17 mouse cellular contexts compared by ENCODE assay signal in genomic region chr9:66855865-66856264, GRCm38 (mm10). TPM values are rescaled to one million over a fixed set of nuclear protein-coding genes. Genes with fewer than 3 reads are reported as not detected.
DNase-seq lines count a peak whose midpoint lies in the region; ATAC-seq lines count a peak whose summit lies in the region.
"Had no signal": no experiment of that assay in that cellular context is flagged by ENCODE, and none has a peak within 500 bp of the region (broad histone marks: within the 10 kb centered on the region; RNA-seq: fewer than 3 reads in every experiment).

No protein-coding gene starts in this region.

- H3K4me3 ChIP-seq in hindbrain, embryonic 10.5 days = no peak overlapping the region
- H3K4me3 ChIP-seq in hindbrain, embryonic 12.5 days = no peak overlapping the region
- no peak overlapping the region for H3K4me3 ChIP-seq in intestine, embryonic 14.5 days (ENCODE audit: low read depth, low read length)
- no peak overlapping the region for H3K4me3 ChIP-seq in neural tube, embryonic 11.5 days (ENCODE audit: low read depth, low read length)
- H3K4me3 ChIP-seq in liver, embryonic 12.5 days = no peak overlapping the region
- H3K4me3 ChIP-seq: forebrain, embryonic 15.5 days; heart, embryonic 10.5 days; limb, embryonic 13.5 days had no signal

- no peaks in the 10 kb centered on the region for H3K9me3 ChIP-seq in hindbrain, embryonic 10.5 days
- H3K9me3 ChIP-seq in hindbrain, embryonic 12.5 days (replicated peaks) = no peaks in the 10 kb centered on the region
- H3K9me3 ChIP-seq in intestine, embryonic 14.5 days (ENCODE audit: control insufficient read depth, low read length) = no peaks in the 10 kb centered on the region
- H3K9me3 ChIP-seq in neural tube, embryonic 11.5 days (ENCODE audit: control insufficient read depth, low read length) = no peaks in the 10 kb centered on the region
- no peaks in the 10 kb centered on the region for H3K9me3 ChIP-seq in liver, embryonic 12.5 days (replicated peaks)
- H3K9me3 ChIP-seq: forebrain, embryonic 15.5 days; heart, embryonic 10.5 days; limb, embryonic 13.5 days had no signal

- H3K36me3 ChIP-seq in hindbrain, embryonic 10.5 days = peaks cover 53% of the 10 kb centered on the region
- H3K36me3 ChIP-seq in hindbrain, embryonic 12.5 days = peaks cover 14% of the 10 kb centered on the region; the same call in 1 of the 2 replicates
- H3K36me3 ChIP-seq in intestine, embryonic 14.5 days (ENCODE audit: control insufficient read depth, insufficient read depth, low read length) = peaks cover 28% of the 10 kb centered on the region
- no peaks in the 10 kb centered on the region; the same call in 1 of the 2 replicates for H3K36me3 ChIP-seq in neural tube, embryonic 11.5 days (ENCODE audit: control insufficient read depth, insufficient read depth, low read length)
- H3K36me3 ChIP-seq in liver, embryonic 12.5 days = peaks cover 81% of the 10 kb centered on the region

- H3K4me1 ChIP-seq in hindbrain, embryonic 10.5 days (replicated peaks) = 0 out of 2 replicates have a peak, but pooled peaks cover 7% of the 10 kb centered on the region
- H3K4me1 ChIP-seq in hindbrain, embryonic 12.5 days = peaks cover 4% of the 10 kb centered on the region
- H3K4me1 ChIP-seq in intestine, embryonic 14.5 days (replicated peaks; ENCODE audit: control insufficient read depth, insufficient read depth, low read length) = peaks cover 8% of the 10 kb centered on the region; the same call in 1 of the 2 replicates
- H3K4me1 ChIP-seq in neural tube, embryonic 11.5 days (ENCODE audit: control insufficient read depth, insufficient read depth, low read length) = no peaks in the 10 kb centered on the region
- peaks cover 10% of the 10 kb centered on the region; the same call in 1 of the 2 replicates for H3K4me1 ChIP-seq in liver, embryonic 12.5 days

- WGBS in hindbrain, embryonic 10.5 days = 77% methylated on average over 7 of the region's 7 CpGs
- 67% methylated on average over 7 of the region's 7 CpGs for WGBS in hindbrain, embryonic 12.5 days
- WGBS in intestine, embryonic 14.5 days = 33% methylated on average over 7 of the region's 7 CpGs
- WGBS in neural tube, embryonic 11.5 days = 39% methylated on average over 7 of the region's 7 CpGs
- 64% methylated on average over 7 of the region's 7 CpGs for WGBS in liver, embryonic 12.5 days (ENCODE audit: insufficient replicate concordance)

- H3K27ac ChIP-seq in hindbrain, embryonic 10.5 days = no peak overlapping the region
- H3K27ac ChIP-seq in hindbrain, embryonic 12.5 days = no peak overlapping the region
- peak overlapping the region; percentile 43; the same call in 1 of the 2 replicates for H3K27ac ChIP-seq in intestine, embryonic 14.5 days (ENCODE audit: low read depth)
- H3K27ac ChIP-seq in neural tube, embryonic 11.5 days (ENCODE audit: low read depth, low read length) = no peak overlapping the region
- no peak overlapping the region for H3K27ac ChIP-seq in liver, embryonic 12.5 days
- H3K27ac ChIP-seq: forebrain, embryonic 15.5 days; heart, embryonic 10.5 days; limb, embryonic 13.5 days had no signal

- H3K27me3 ChIP-seq in hindbrain, embryonic 10.5 days (ENCODE audit: insufficient read depth, poor library complexity, severe bottlenecking) = no peaks in the 10 kb centered on the region
- H3K27me3 ChIP-seq in hindbrain, embryonic 12.5 days = no peaks in the 10 kb centered on the region
- no peaks in the 10 kb centered on the region for H3K27me3 ChIP-seq in intestine, embryonic 14.5 days (replicated peaks; ENCODE audit: control insufficient read depth, insufficient read depth, low read length)
- no peaks in the 10 kb centered on the region for H3K27me3 ChIP-seq in neural tube, embryonic 11.5 days (ENCODE audit: control insufficient read depth, insufficient read depth, low read length)
- no peaks in the 10 kb centered on the region for H3K27me3 ChIP-seq in liver, embryonic 12.5 days (replicated peaks)
- H3K27me3 ChIP-seq: forebrain, embryonic 15.5 days; limb, embryonic 13.5 days had no signal

- no peak overlapping the region for H3K9ac ChIP-seq in hindbrain, embryonic 12.5 days
- H3K9ac ChIP-seq in intestine, embryonic 14.5 days (ENCODE audit: low read length) = no peak overlapping the region
- no peak overlapping the region for H3K9ac ChIP-seq in neural tube, embryonic 11.5 days (ENCODE audit: low read length)
- H3K9ac ChIP-seq in liver, embryonic 12.5 days = no peak overlapping the region
- H3K9ac ChIP-seq: forebrain, embryonic 15.5 days; limb, embryonic 13.5 days had no signal

- peak; percentile 23 for DNase-seq in hindbrain, embryonic 10.5 days (ENCODE audit: low spot score)
- DNase-seq in embryo, embryonic 10 days (ENCODE audit: low spot score) = peak; percentile 58
- peak; percentile 61 for DNase-seq in intestine, embryonic 14.5 days (ENCODE audit: low spot score)
- peak; percentile 19 for DNase-seq in neural tube, embryonic 11.5 days (ENCODE audit: low spot score)
- DNase-seq in cerebellum, postnatal 36 days = no peak
- DNase-seq: cerebellum, postnatal 25 days; gastrocnemius, postnatal 10 days; heart, postnatal 14 days; kidney, postnatal 36 days; lung, adult 2 months had no signal

- H3K4me2 ChIP-seq in hindbrain, embryonic 12.5 days (replicated peaks) = no peak overlapping the region
- no peak overlapping the region for H3K4me2 ChIP-seq in intestine, embryonic 14.5 days (ENCODE audit: low read length)
- no peak overlapping the region for H3K4me2 ChIP-seq in neural tube, embryonic 11.5 days (ENCODE audit: low read depth)
- no peak overlapping the region for H3K4me2 ChIP-seq in liver, embryonic 12.5 days
- H3K4me2 ChIP-seq: forebrain, embryonic 15.5 days; limb, embryonic 13.5 days had no signal

- ATAC-seq in hindbrain, embryonic 12.5 days (ENCODE audit: low FRiP score) = no peak
- ATAC-seq in intestine, embryonic 14.5 days (replicated peaks; ENCODE audit: low FRiP score, low TSS enrichment, low read depth) = 0 out of 2 replicates have a peak, but pooled peaks have one; percentile 61
- no peak for ATAC-seq in neural tube, embryonic 11.5 days (ENCODE audit: insufficient read depth, low FRiP score, low TSS enrichment)
- ATAC-seq in inflammation-experienced regulatory T-cells, adult 6 months = no peak
- no peak for ATAC-seq in liver, embryonic 12.5 days
- ATAC-seq: forebrain, embryonic 15.5 days had no signal

RNA-seq across cellular contexts. Expression of gene Aph1c, which starts 21.3 kb away (rescaled TPM):
- 1.3 and 1.4 TPM in 2 replicates for polyA plus RNA-seq in hindbrain, embryonic 10.5 days (2016; fragmentation: Nextera tagmentation; extraction: Ambion mirVana)
- 1.7 and 4.9 TPM in 2 replicates for polyA plus RNA-seq in hindbrain, embryonic 12.5 days (2016; fragmentation: Nextera tagmentation; extraction: Ambion mirVana)
- polyA plus RNA-seq in intestine, embryonic 14.5 days (2014; fragmentation: Nextera tagmentation; extraction: Ambion mirVana) = 3.0 and 5.2 TPM in 2 replicates
- polyA plus RNA-seq in neural tube, embryonic 11.5 days (2014; fragmentation: Nextera tagmentation; extraction: Ambion mirVana) = 1.0 and 2.2 TPM in 2 replicates
- polyA plus RNA-seq in inflammation-experienced regulatory T-cells, adult 6 months (2017; shearing (Covaris generic)) = under 1 TPM; 0.74 to 0.96 (median 0.93) TPM
- 0.87 and 1.3 TPM in 2 replicates for polyA plus RNA-seq in liver, embryonic 12.5 days (2016; fragmentation: Nextera tagmentation; extraction: Ambion mirVana)

RNA-seq across cellular contexts. Expression of gene Gm10647, which starts 59.0 kb away (rescaled TPM):
- polyA plus RNA-seq in hindbrain, embryonic 10.5 days (2016; fragmentation: Nextera tagmentation; extraction: Ambion mirVana) = 0.13 and 0.70 TPM in 2 replicates
- polyA plus RNA-seq in hindbrain, embryonic 12.5 days (2016; fragmentation: Nextera tagmentation; extraction: Ambion mirVana) = 0.29 and 0.49 TPM in 2 replicates
- polyA plus RNA-seq in intestine, embryonic 14.5 days (2014; fragmentation: Nextera tagmentation; extraction: Ambion mirVana) = 0.55 and 1.0 TPM in 2 replicates
- 0.19 and 0.34 TPM in 2 replicates for polyA plus RNA-seq in neural tube, embryonic 11.5 days (2014; fragmentation: Nextera tagmentation; extraction: Ambion mirVana)
- not detected for polyA plus RNA-seq in inflammation-experienced regulatory T-cells, adult 6 months (2017; shearing (Covaris generic))
- 0.07 and 0.15 TPM in 2 replicates for polyA plus RNA-seq in liver, embryonic 12.5 days (2016; fragmentation: Nextera tagmentation; extraction: Ambion mirVana)
- polyA plus RNA-seq: small intestine, adult 2 months had no signal

Comparison
In these comparisons a context has a peak if more than half of its experiments do, and no peak if none do; other contexts are left out.
1. DNase-seq: peak in hindbrain, embryonic 10.5 days (single experiment), embryo, embryonic 10 days (single experiment), intestine, embryonic 14.5 days (single experiment) and neural tube, embryonic 11.5 days (single experiment); none in cerebellum, postnatal 36 days (0 of 2).